Mouse (Mus musculus) gastrocnemius, adult 8-10 months (tissue): Measurements from ENCODE around the gene Usp47. TPM values are rescaled to one million over a fixed set of nuclear protein-coding genes. Genes with fewer than 3 reads are reported as not detected.

Source experiments
- DNase-seq, 2 experiments: peaks; one replicate each; pipeline ENCODE4 v3.0.0; 2022; ENCODE audit warnings: low spot score in 2 of 2
- total RNA-seq, 4 experiments: library from RNA; stranded (reverse); gene quantifications; 2 replicates each; pipeline ENCODE4 v1.2.4; 2022

Gene Usp47
- total RNA-seq, 4 experiments from 2014 or later = 231 to 268 (median 245) TPM

- DNase-seq = no peak
Measured at GRCm38 (mm10) chr7:112155194-112155593, 131.9 kb downstream of the Usp47 start.

GRCm38 (mm10) chr7:112157584-112158315 is 134.4 kb downstream of the Usp47 start:
- DNase-seq = no peak

- no peak for DNase-seq
Measured at GRCm38 (mm10) chr7:112158316-112158741, 135.0 kb downstream of the Usp47 start.

- DNase-seq = no peak
Measured at GRCm38 (mm10) chr7:112158942-112159341, 135.6 kb downstream of the Usp47 start, which contains the start of gene Dkk3. Gene Dkk3 (minus strand): TSS chr7:112159057.

- no peak for DNase-seq
Measured at GRCm38 (mm10) chr7:112159835-112160234, 136.5 kb downstream of the Usp47 start.

Other genes with a start within 250 kb of the Usp47 start
- gene Galnt18, start 243.5 kb upstream of the Usp47 start, total RNA-seq = 1 to 10 TPM; 1.7 to 3.1 (median 2.3) TPM
- gene Dkk3, start 135.6 kb downstream of the Usp47 start, total RNA-seq = 10 to 100 TPM in 2 of 4 experiments, 1 to 10 TPM in 2; 4.8 to 19.6 (median 8.7) TPM
- gene Mical2, start 202.4 kb downstream of the Usp47 start, total RNA-seq = 100 to 1,000 TPM; 172 to 236 (median 206) TPM